Mouse (Mus musculus) CD4-positive, CD25-positive, alpha-beta regulatory T cell, adult 2 months (primary cell): ENCODE data around the gene Tmem174.

Source experiments
- DNase-seq: peaks from one replicate; pipeline ENCODE4 v3.0.0-alpha.2; 2012; ENCODE audit warnings: low read depth, low spot score

Tmem174 gene

DNA sequence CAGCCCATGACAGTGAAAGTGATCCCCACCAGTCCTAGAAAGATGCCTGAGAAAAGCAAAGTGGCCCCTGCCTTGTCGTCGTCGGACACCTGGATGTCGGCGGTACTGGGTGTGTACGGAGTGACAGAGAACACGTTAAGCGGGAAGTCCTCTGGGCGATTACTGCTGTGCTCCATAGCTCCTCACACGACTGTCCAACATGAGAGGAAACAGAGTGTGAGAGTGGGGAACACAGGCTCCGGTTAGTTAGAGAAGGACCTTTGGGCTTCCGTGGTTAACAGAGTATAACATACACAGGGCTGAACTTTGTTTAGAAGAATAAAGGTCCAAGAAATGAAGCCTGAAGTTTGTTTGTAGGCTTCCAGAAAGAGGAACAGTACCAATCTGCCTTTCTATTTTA, at the start of gene Tmem174:
TSS of gene Tmem174 (minus strand) at position 266 of the 400 bp plus-strand sequence.
- DNase-seq: no peak

- DNase-seq: no peak
Observed at GRCm38 (mm10) chr13:98684144-98684900, 47.1 kb upstream of the Tmem174 start.

DNA sequence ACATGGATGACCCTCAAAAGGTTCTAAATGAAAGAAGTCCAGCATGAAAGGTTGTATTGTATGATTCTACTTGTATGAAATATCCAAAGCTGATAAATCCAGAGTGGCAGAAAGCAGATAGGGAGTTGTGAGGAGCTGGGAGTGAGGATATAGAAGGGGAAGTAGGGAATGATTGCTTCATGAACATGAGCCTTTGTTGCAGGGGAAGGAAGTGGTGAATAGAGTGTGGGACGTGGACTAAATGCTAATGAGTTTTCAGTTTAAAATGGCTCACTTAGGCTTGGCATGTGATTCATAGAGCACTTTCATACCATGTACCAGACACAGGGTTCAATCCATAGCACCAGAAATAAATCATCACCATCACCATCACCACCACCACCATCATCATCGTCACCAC, 46.2 kb upstream of the Tmem174 start:
- no peak for DNase-seq

DNA sequence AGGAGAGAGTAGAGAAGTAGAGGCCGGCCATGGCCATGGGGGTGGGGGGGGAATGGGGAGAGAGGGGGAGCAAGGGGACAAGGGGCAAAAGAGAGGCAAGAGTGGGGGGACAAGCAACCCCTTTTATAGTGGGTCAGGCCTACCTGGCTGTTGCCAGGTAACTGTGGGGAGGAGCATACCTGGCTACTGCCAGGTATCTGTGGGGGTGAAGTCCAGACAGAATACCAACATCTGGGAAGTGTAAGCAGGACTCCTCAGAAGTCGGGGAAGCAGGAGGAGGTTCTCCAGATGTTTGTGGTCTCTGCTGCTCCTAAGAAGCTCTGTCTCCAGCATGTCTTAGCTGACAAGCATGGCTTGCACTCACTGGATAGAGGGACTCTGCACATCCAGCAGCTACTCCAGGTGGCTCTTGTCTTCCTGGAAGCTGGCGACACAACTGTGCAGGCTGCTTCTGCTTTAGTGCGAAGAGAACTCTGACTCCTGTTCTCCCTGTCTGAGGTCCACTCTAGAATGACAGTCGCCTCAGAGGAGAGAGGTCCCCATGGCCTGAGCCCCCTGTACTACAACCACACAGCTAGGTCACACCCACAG, 43.4 kb upstream of the Tmem174 start:
- DNase-seq: no peak

- no peak for DNase-seq
Observed at GRCm38 (mm10) chr13:98679631-98680041, 42.4 kb upstream of the Tmem174 start.

DNA sequence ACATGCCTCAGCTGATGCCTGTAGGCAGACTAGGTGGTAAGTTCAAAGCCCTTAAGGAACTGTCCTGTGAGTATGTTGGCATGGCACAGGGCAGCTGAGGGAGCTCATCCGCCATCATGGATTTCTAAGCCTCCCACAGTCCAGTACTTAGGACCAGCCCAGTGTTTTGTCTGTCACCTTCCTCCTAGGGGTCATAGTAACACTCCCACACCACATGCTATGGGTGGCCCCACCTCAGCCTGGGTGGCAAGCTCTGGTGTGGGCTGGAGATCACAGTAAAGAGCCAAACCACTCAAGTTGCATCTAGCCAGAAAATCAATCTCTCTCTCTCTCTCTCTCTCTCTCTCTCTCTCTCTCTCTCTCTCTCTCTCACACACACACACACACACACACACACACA, 42.0 kb upstream of the Tmem174 start:
- DNase-seq: no peak

- DNase-seq: no peak
Observed at GRCm38 (mm10) chr13:98673922-98674321, 36.7 kb upstream of the Tmem174 start.

GRCm38 (mm10) chr13:98669296-98669695, 32.1 kb upstream of the Tmem174 start:
- DNase-seq: no peak

DNA sequence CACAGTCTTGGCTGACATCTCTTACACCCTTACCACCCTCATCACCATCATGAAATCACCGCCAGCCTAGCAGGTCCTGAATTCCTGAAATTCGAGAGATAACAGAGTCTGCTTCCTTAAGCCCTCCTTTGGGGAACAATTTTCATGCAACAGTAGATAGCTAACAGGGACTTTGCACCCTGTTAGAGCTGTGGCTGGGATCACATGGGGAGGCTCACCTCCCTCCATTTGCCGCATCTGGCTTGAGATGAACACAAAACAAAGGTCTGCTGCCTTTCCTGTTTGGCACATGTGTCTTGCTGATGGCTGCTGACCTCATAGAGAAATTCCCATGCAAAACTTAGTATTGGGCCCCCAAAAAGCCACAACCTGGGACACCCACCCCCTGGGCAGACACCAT, 30.1 kb upstream of the Tmem174 start:
- no peak for DNase-seq

DNA sequence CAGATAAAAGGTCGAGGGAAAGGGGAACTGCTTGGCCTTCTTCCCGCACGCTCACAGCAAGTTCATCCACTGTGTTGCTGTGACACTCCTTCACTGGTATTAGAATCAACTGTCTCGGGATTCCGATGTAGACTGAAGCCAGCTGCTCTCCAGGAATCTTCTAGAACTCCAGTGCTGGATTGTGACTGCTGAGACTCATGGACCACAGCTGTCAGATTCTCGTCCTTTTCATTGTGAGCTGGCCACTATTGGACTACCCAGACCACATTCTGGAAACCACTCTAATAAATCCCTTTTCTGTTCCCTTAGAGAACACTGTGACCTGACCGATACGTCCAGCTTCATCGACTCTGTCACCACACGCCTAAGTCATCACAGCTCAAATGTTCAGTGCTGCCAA, 28.0 kb upstream of the Tmem174 start:
- no peak for DNase-seq

GRCm38 (mm10) chr13:98662173-98662675, 25.0 kb upstream of the Tmem174 start:
- DNase-seq: no peak

DNA sequence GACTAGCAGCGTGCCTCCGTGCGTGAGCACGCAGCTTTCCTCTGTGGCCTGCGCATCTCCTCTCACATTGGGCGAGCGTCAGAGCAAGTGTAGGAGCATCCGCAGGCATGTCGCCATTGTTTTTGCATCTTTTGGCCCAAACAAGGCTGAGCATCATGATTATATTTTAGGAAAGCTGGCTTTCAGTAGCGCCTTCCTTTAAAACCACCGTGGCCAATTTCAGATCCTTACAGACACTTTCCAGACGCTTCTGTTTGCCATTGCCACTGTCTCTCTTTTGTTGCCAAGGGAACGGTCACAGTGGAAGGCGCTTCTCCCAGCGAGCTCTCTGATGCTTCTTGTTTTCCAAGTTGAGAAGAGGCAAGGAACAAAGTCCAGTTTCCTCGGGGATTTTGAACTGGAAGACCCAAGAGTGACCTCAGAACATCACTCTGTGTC, 18.8 kb upstream of the Tmem174 start:
- no peak for DNase-seq

DNA sequence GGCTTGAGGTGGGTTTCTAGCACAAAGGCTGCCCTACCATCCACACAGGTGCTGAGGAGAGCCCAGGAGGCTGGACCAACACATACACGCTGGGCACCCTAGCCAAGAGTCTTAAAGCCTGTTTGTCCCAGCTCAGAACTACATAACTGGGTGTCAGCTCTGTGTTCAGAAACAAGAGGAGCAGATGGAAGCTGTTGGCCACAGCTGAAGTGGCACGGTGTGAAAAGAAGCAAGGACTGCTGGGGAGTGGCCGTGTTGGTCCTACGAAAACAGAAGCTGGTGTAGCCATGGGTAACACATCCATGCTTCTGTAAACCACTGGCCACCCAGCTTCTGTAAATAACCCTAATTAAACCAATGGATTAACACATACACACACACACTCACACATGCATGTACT, 18.1 kb upstream of the Tmem174 start:
- DNase-seq: no peak

GRCm38 (mm10) chr13:98654129-98654939, 17.1 kb upstream of the Tmem174 start:
- no peak for DNase-seq

GRCm38 (mm10) chr13:98652194-98652593, 15.0 kb upstream of the Tmem174 start:
- no peak for DNase-seq

DNA sequence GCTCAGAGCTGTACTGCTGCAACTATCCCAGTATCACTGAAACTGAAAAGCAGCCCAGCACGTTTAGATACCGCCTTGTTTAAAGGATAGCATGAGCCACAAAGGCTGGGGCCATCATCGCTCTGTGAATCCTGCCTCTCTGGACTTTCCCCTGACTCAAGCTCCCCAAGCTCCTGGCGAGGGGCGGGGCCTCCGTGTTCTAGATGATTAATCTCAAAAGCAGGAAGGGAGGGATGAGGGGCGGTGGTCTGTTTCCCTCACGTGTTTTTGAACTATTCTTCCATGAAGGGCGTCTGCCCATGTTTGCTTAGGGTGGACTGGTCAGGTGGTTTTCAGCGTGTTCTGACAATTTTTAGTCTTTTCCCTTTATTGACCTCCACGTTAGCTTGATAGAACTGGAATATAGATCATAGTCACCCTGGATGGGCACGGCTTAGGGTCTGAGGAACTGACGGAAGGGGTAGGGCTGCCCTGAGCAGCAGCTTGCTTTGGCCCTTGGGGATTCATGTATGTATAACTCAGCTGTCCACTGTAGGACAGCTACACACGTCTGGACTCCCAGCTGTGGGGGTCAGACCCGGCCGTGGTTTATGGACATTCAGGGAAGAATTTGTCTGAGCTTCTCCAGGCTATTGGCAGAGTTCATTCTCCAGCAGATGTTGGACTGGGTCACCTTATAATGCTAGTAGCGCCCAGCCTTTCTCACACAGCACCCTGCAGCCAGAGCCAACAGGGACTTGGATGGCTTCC, 14.2 kb upstream of the Tmem174 start:
- no peak for DNase-seq

GRCm38 (mm10) chr13:98647775-98648568, 10.8 kb upstream of the Tmem174 start:
- DNase-seq: no peak

- DNase-seq: no peak
Observed at GRCm38 (mm10) chr13:98638507-98639166, 1.4 kb upstream of the Tmem174 start.

- no peak for DNase-seq
Observed at GRCm38 (mm10) chr13:98636571-98636970, 639 bp downstream of the Tmem174 start.
